Mouse (Mus musculus) hindbrain, embryonic 15.5 days (tissue): ENCODE data around the gene Sh3bgrl. TPM values are rescaled to one million over a fixed set of nuclear protein-coding genes. Genes with fewer than 3 reads are reported as not detected.

Experiments used
- ATAC-seq: fragments of 200-750 bp; cut with Nextera tagmentation; 2 replicates; pipeline ENCODE4 v1.8.0; 2017; ENCODE audit warnings: low read depth, moderate number of reproducible peaks, moderate TSS enrichment; ENCODE audit not compliant: low FRiP score
- H3K27ac ChIP-seq: fragments of 300-500 bp; sonication (generic); replicated peaks from 2 replicates; pipeline ENCODE4 v1.5.1; 2015; ENCODE audit warnings: mild to moderate bottlenecking, inconsistent platforms
- H3K27me3 ChIP-seq: fragments of 300-500 bp; sonication (generic); 2 replicates; pipeline ENCODE4 v1.6.1; 2015; ENCODE audit warnings: control low read depth, inconsistent platforms
- H3K36me3 ChIP-seq: fragments of 300-500 bp; sonication (generic); 2 replicates; pipeline ENCODE4 v1.6.1; 2015; ENCODE audit warnings: control low read depth, inconsistent platforms
- H3K4me1 ChIP-seq: fragments of 300-500 bp; sonication (generic); replicated peaks from 2 replicates; pipeline ENCODE4 v1.6.1; 2015; ENCODE audit warnings: control low read depth, inconsistent platforms
- H3K4me2 ChIP-seq: fragments of 300-500 bp; sonication (generic); 2 replicates; pipeline ENCODE4 v1.6.1; 2015; ENCODE audit warnings: moderate library complexity, mild to moderate bottlenecking, inconsistent platforms
- H3K4me3 ChIP-seq: fragments of 300-500 bp; sonication (generic); 2 replicates; pipeline ENCODE4 v1.5.1; 2015; ENCODE audit warnings: mild to moderate bottlenecking, inconsistent platforms
- H3K9ac ChIP-seq: fragments of 300-500 bp; sonication (generic); 2 replicates; pipeline ENCODE4 v1.6.1; 2015; ENCODE audit warnings: inconsistent platforms
- H3K9me3 ChIP-seq: fragments of 300-500 bp; sonication (generic); 2 replicates; pipeline ENCODE4 v1.6.1; 2016; ENCODE audit warnings: control low read depth, inconsistent platforms
- WGBS: fragments of 180-500 bp; shearing (Covaris S2); methylation state at CpG from one replicate; pipeline ENCODE4 v1.1.7; 2015; 5-methylcytosine and 5-hydroxymethylcytosine counted together
- polyA plus RNA-seq: library from polyadenylated mRNA; unstranded; fragments of >200 nt; fragmentation: Nextera tagmentation; extraction: Ambion mirVana; gene quantifications from 2 replicates; pipeline ENCODE4 v1.2.1, GENCODE M21; 2015

The Sh3bgrl gene
- polyA plus RNA-seq, 1 experiment from 2014 or later: 181 TPM

DNA sequence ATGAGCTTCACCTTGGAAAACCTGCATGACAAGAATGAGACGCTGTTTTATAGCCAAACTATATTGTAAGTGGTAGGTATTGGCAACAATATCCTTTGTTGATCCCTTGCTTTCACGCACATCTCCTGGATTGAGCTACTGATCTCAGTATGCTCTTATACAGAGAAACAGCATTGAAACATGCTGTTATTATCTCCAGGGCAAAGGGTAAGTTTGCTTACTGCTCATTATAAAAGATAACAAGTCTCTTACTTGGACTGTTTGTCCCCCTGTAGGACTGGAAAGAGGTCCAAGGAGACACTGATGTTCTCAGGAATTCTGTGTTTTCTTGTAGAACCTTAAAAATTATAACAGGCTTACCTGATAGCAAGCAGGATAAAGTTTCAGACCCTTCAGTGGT, 41.7 kb downstream of the Sh3bgrl start:
- no peaks in the 10 kb centered on the region for H3K9me3 ChIP-seq
- H3K4me3 ChIP-seq: no peak overlapping the region
- WGBS: 83% methylated on average over 2 of the region's 2 CpGs
- H3K27me3 ChIP-seq: no peaks in the 10 kb centered on the region
- H3K36me3 ChIP-seq: no peaks in the 10 kb centered on the region
- no peak overlapping the region for H3K4me2 ChIP-seq
- no peak overlapping the region for H3K27ac ChIP-seq
- H3K4me1 ChIP-seq: no peaks in the 10 kb centered on the region
- no peak for ATAC-seq
- H3K9ac ChIP-seq: no peak overlapping the region

DNA sequence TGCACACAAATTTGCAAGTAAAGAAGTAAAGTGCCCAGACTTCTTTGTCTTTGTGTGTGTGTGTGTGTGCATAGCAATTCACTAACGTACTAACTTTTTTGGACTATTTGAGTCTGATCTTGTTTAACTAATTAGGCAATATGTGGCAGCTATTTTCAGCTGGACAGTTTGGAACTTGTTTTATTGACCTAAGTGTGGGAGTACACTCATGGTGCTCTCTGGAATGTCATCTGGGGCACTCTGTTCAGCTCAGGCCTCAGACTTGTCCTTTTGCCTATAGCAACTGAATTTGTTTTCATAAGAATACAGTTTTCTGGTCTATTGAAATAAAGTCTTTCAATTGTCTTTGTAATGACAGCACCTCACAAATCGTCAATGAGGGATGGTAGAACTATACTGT, 42.1 kb downstream of the Sh3bgrl start:
- 87% methylated on average over 2 of the region's 2 CpGs for WGBS
- no peak overlapping the region for H3K4me3 ChIP-seq
- H3K9ac ChIP-seq: no peak overlapping the region
- H3K4me1 ChIP-seq: no peaks in the 10 kb centered on the region
- no peaks in the 10 kb centered on the region for H3K27me3 ChIP-seq
- H3K27ac ChIP-seq: no peak overlapping the region
- ATAC-seq: no peak
- H3K36me3 ChIP-seq: no peaks in the 10 kb centered on the region
- no peaks in the 10 kb centered on the region for H3K9me3 ChIP-seq
- no peak overlapping the region for H3K4me2 ChIP-seq

DNA sequence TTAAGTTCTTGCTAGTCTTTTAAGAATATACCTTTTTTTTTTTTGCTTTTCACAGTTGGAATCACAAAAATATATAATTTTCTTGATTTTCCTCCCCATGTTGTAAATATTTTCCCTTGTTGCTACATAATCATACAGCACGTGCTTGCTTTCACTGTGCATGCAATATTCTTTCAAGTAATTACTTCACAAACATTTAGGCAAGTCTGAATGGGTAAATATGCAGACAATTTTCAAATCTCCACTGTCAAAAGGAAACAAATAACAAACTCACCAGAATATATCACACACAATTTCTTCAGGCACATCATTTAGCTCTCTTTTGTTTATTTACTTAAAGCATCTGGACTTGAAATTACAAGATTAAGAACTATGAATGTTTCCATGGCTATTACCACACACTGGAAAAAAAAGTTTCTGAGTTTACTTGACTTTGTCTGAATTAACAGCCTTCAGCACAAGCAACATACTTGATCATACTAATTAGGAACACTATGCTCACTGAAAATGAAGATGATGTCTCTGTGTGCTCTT, 46.2 kb downstream of the Sh3bgrl start:
- H3K4me1 ChIP-seq: no peaks in the 10 kb centered on the region
- H3K9ac ChIP-seq: no peak overlapping the region
- no peaks in the 10 kb centered on the region for H3K9me3 ChIP-seq
- H3K27ac ChIP-seq: no peak overlapping the region
- ATAC-seq: no peak
- 65% methylated on average over 1 of the region's 1 CpGs for WGBS
- no peak overlapping the region for H3K4me3 ChIP-seq
- no peaks in the 10 kb centered on the region for H3K36me3 ChIP-seq
- no peaks in the 10 kb centered on the region for H3K27me3 ChIP-seq
- no peak overlapping the region for H3K4me2 ChIP-seq

DNA sequence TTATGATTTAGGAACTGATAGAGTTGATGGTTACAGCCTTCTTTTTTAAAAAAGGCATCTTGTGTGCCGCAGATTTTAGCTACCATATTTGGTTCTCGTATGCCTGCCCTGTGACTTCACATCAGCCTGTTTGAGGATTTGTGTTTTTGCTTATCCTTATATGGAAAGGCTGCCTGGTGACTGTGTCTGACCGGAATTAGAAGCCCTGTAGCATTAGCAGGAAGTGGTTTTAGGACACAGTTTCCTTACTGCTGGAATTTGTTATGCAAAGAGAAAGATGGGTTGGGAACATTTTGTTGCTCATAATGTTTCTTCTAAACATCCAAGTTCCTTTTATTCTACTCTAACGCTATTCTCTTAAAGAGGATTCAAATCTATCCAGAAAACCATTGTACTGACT, 47.1 kb downstream of the Sh3bgrl start:
- Histone ChIP-seq H3K4me3 (no peak overlapping the region), H3K27ac (no peak overlapping the region), H3K4me2 (no peak overlapping the region), H3K27me3 (no peaks in the 10 kb centered on the region), H3K9me3 (no peaks in the 10 kb centered on the region), H3K9ac (no peak overlapping the region), H3K36me3 (no peaks in the 10 kb centered on the region), H3K4me1 (no peaks in the 10 kb centered on the region)
- 81% methylated on average over 4 of the region's 4 CpGs for WGBS
- ATAC-seq: no peak

DNA sequence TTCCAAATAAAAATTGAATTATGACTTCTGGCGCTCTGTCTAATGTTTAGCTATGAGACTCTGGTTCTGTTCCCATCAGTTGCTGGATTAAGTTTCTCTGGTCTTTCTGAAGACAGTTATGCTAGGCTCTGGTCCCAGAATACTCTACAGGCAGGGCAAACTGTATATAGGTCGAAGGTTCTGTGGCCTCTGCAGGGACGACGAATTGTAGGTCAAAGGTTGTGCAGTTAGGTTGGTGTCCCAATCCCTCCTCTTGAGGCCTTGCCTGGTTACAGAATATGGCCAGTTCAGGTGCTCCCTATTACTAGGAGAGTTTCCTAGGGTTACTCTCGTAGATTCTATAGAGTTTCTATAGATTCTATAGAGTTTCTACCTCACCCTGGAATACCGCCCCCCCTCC, 50.6 kb downstream of the Sh3bgrl start:
- Histone ChIP-seq H3K36me3 (no peaks in the 10 kb centered on the region), H3K9ac (no peak overlapping the region), H3K4me2 (no peak overlapping the region), H3K27me3 (no peaks in the 10 kb centered on the region), H3K4me1 (no peaks in the 10 kb centered on the region), H3K9me3 (no peaks in the 10 kb centered on the region), H3K27ac (no peak overlapping the region), H3K4me3 (no peak overlapping the region)
- no peak for ATAC-seq
- WGBS: 88% methylated on average over 6 of the region's 6 CpGs

DNA sequence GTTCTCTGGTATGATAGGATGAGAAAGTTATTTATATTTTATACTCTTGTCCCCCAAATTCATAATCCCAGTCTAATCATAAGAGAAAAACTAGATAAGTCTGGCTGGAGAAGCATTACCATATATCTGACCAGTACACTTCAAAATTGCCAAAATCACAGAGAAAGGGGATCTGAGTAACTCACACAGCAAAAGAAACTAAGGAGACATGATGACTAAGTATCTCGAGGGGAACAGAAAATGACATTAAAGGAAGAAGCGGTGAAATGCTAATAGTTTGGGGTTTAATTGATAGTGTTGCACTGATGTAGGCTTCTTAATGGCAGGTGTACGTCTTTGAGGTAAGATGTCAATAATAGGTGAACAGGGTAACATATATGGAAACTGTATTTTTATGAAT, 51.9 kb downstream of the Sh3bgrl start:
- Histone ChIP-seq H3K27ac (no peak overlapping the region), H3K4me2 (no peak overlapping the region), H3K9ac (no peak overlapping the region), H3K9me3 (no peaks in the 10 kb centered on the region), H3K36me3 (no peaks in the 10 kb centered on the region), H3K27me3 (no peaks in the 10 kb centered on the region), H3K4me3 (no peak overlapping the region), H3K4me1 (no peaks in the 10 kb centered on the region)
- 96% methylated on average over 3 of the region's 3 CpGs for WGBS
- ATAC-seq: no peak

DNA sequence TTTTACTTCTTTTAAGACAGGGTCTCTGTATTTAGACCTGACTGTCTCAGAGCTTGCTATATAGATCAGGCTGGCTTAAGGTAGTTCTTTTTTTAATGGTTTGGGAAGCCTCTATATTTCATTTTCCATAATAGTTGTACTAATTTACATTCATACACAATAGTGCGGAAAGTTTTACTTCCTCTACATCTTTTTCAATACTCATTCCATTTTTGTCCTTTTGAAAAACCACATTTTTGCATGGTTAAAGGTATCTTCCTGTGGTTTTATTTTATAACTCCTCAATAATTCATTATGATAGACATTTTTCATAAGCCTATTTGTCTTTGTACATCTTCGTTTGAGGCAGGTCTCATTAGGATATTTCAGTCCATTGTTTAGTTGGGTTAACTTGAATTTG, 56.1 kb downstream of the Sh3bgrl start:
- 94% methylated on average over 2 of the region's 2 CpGs for WGBS
- no peaks in the 10 kb centered on the region for H3K27me3 ChIP-seq

DNA sequence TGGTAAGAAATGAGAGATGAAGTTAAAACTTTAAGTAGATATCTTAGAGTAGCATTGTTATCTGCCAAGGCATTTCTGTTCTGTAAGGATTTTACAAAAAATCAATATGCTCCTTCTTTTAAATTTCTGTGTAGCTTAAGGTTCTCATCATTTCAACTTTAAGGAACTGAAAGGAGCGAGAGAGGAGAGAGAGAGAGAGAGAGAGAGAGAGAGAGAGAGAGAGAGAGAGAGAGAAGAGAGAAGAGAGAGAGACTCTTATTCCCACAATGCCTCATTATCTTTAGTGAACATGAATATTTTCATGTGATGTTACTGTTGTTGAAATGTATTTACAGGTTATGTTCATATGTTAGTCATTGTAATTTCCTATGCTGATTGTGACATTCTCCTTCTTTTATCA, 65.2 kb downstream of the Sh3bgrl start:
- H3K4me1 ChIP-seq: no peaks in the 10 kb centered on the region
- H3K9ac ChIP-seq: no peak overlapping the region
- H3K4me2 ChIP-seq: no peak overlapping the region
- 89% methylated on average over 1 of the region's 1 CpGs for WGBS
- no peak for ATAC-seq
- H3K27ac ChIP-seq: no peak overlapping the region
- no peaks in the 10 kb centered on the region for H3K36me3 ChIP-seq
- no peaks in the 10 kb centered on the region for H3K27me3 ChIP-seq
- H3K4me3 ChIP-seq: no peak overlapping the region
- H3K9me3 ChIP-seq: no peaks in the 10 kb centered on the region

More for the DNA sequence above, 56.1 kb downstream of the Sh3bgrl start:
- no peaks in the 10 kb centered on the region for H3K9me3 ChIP-seq
- H3K27ac ChIP-seq: no peak overlapping the region
- ATAC-seq: no peak
- no peak overlapping the region for H3K4me2 ChIP-seq
- no peak overlapping the region for H3K9ac ChIP-seq
- no peaks in the 10 kb centered on the region for H3K36me3 ChIP-seq
- no peak overlapping the region for H3K4me3 ChIP-seq
- H3K4me1 ChIP-seq: no peaks in the 10 kb centered on the region

DNA sequence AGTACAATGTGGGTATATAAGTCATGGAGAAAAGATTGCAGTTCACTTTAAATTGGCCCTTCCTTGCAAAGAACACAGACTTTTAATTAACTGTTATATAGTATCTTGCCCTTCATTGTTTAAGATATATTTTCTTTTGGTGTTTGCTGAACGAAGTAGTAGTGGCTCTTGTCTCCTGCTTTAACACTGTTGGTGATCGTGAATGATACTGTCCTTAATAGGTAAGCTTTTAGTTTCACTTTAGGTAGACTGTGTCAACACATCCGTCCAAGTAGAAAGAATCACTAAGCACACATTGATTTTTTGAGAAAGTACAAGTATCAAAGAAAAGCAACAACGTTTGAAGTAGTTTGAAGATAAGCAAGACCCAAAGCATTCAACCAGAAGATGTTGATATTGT, 65.7 kb downstream of the Sh3bgrl start:
- no peak overlapping the region for H3K27ac ChIP-seq
- H3K9ac ChIP-seq: no peak overlapping the region
- WGBS: 88% methylated on average over 4 of the region's 4 CpGs
- ATAC-seq: no peak
- H3K9me3 ChIP-seq: no peaks in the 10 kb centered on the region
- H3K4me1 ChIP-seq: no peaks in the 10 kb centered on the region
- no peak overlapping the region for H3K4me3 ChIP-seq
- no peaks in the 10 kb centered on the region for H3K36me3 ChIP-seq
- no peak overlapping the region for H3K4me2 ChIP-seq
- H3K27me3 ChIP-seq: no peaks in the 10 kb centered on the region

DNA sequence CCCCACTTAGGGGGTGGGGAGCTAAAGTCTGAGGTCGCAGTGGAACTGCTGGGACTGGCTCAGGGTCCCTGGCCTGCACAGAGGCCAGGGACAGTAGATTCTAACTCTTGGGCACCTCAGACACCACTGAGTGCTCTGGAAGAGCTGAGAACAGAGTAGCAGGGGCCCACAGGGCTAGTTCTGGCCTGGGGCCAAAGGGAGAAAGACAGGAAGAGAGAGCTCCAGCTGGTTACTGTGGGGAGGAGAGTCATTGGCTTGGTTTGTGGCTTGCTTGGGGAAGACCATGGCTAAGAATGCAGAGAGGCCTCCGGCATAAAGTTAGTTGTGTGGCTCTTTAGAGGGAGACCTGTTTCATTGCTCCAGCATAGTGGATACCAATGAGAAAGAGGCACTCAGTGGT, 79.9 kb downstream of the Sh3bgrl start:
- Histone ChIP-seq H3K4me1 (no peaks in the 10 kb centered on the region), H3K4me3 (no peak overlapping the region), H3K27ac (no peak overlapping the region)

DNA sequence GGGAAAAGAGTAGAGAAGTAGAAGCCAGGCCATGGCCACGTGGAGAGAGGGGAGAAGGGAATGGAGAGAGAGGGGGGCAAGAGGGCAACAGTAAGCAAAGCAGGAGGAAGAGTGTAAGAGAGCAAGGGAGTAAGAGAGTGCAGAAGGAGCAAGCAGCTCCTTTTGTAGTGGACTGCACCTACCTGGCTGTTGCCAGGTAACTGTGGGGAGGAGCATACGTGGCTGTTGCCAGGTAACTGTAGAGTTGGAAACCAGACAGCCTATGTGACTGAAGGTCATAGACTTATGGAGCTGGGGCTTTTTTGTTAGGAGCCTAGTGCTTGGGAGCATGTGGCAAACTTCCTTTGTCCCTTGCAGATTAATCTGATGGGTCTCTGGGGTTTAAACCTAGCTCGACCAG, 80.3 kb downstream of the Sh3bgrl start:
- H3K4me2 ChIP-seq: no peak overlapping the region
- H3K9me3 ChIP-seq: no peaks in the 10 kb centered on the region
- no peak for ATAC-seq
- no peak overlapping the region for H3K27ac ChIP-seq
- no peak overlapping the region for H3K4me3 ChIP-seq
- 38% methylated on average over 3 of the region's 3 CpGs for WGBS
- no peak overlapping the region for H3K9ac ChIP-seq
- no peaks in the 10 kb centered on the region for H3K4me1 ChIP-seq
- no peaks in the 10 kb centered on the region for H3K27me3 ChIP-seq
- H3K36me3 ChIP-seq: no peaks in the 10 kb centered on the region

More for the DNA sequence above, 79.9 kb downstream of the Sh3bgrl start:
- 61% methylated on average over 2 of the region's 2 CpGs for WGBS
- no peaks in the 10 kb centered on the region for H3K36me3 ChIP-seq
- H3K27me3 ChIP-seq: no peaks in the 10 kb centered on the region
- H3K9ac ChIP-seq: no peak overlapping the region
- ATAC-seq: no peak
- H3K9me3 ChIP-seq: no peaks in the 10 kb centered on the region
- H3K4me2 ChIP-seq: no peak overlapping the region

DNA sequence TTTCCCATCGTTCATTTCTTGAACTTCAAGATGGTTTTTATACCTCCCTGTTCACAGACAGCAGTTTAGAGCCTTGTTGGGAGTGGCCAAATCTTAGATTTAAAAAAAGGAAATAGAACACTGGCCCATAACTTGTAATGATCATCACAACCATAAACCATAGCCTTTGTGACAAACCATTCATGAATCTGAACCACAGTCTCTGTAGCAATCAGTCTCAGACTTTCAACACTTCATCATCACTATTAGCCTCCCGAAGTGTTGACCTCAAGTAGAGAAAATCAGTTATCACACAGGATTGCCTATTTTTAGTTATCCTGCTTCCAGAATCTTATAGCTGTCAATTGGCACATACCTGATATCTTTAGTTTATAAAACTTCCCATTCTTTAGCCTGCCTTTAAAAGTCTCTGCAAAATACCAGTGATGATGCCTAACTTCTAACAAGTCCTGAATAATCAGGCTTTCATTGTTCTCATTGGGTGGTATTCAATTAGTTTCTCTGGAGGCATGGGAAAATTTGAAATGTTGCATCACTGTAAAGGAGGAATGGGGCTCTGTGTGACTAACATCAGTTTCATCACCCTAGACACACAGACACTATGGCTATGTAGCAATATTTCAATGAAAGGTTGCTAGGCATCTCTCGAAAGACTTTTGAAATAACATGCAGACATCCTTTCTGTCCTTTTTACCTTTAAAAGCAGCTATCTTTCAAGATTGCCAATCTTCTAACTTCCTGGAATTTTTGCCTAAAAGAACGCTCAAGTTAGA, 89.7 kb downstream of the Sh3bgrl start:
- WGBS: 87% methylated on average over 4 of the region's 4 CpGs
- no peak for ATAC-seq
- Histone ChIP-seq H3K9me3 (no peaks in the 10 kb centered on the region), H3K36me3 (no peaks in the 10 kb centered on the region), H3K27ac (no peak overlapping the region), H3K4me1 (no peaks in the 10 kb centered on the region), H3K4me2 (no peak overlapping the region), H3K9ac (no peak overlapping the region), H3K27me3 (no peaks in the 10 kb centered on the region), H3K4me3 (no peak overlapping the region)

DNA sequence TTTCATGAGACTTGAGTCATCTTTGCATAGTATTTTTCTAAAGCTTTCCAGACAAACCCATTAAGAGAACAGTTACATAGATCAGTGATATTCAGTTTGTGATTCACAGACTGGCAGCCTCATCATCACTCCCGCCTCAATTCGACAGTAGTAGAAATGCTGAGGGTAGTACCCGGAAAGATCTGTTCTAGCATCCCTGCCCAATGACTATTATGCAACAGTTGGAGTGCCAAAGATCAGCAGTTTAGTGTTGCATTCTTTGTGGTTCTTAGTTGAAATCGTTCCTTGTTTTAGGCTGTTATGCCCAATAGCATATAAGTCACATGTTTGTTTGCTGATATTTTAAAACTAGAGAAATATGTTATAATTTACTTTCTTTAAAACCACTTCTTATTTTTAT, 94.4 kb downstream of the Sh3bgrl start:
- WGBS: 92% methylated on average over 4 of the region's 4 CpGs
- H3K9ac ChIP-seq: no peak overlapping the region
- H3K4me1 ChIP-seq: no peaks in the 10 kb centered on the region
- no peak overlapping the region for H3K4me2 ChIP-seq
- no peak overlapping the region for H3K4me3 ChIP-seq
- no peak overlapping the region for H3K27ac ChIP-seq
- H3K9me3 ChIP-seq: no peaks in the 10 kb centered on the region
- H3K36me3 ChIP-seq: no peaks in the 10 kb centered on the region
- no peak for ATAC-seq
- no peaks in the 10 kb centered on the region for H3K27me3 ChIP-seq
